Mouse (Mus musculus): ENCODE measurements at regions not wholly inside any gene's neighbourhood (a gene's known extent, or its start where the extent isn't known, plus 50 kb on each side); places are given as distances from the start of the nearest gene placed in this dataset.

- no peaks in the 10 kb centered on the region for H3K36me3 ChIP-seq (ENCODE audit: control insufficient read depth, insufficient read depth, low read length)
- WGBS = 71% methylated on average over 3 of the region's 3 CpGs
- no peak overlapping the region for H3K4me2 ChIP-seq (ENCODE audit: low read depth, low read length)
- H3K27me3 ChIP-seq (replicated peaks; ENCODE audit: control insufficient read depth, insufficient read depth, low read length) = no peaks in the 10 kb centered on the region
- no peak overlapping the region for H3K4me3 ChIP-seq (ENCODE audit: low read length)
- no peak for ATAC-seq
- no peak overlapping the region for H3K9ac ChIP-seq (ENCODE audit: low read depth, low read length)
- no peaks in the 10 kb centered on the region for H3K9me3 ChIP-seq (ENCODE audit: control insufficient read depth, low read length)
- no peak overlapping the region for H3K27ac ChIP-seq (ENCODE audit: low read length)
- no peaks in the 10 kb centered on the region for H3K4me1 ChIP-seq (ENCODE audit: control insufficient read depth, insufficient read depth, low read length)
Observed at GRCm38 (mm10) chr17:54214804-54215203, 84.0 kb downstream of the Slc5a7 start.

DNA sequence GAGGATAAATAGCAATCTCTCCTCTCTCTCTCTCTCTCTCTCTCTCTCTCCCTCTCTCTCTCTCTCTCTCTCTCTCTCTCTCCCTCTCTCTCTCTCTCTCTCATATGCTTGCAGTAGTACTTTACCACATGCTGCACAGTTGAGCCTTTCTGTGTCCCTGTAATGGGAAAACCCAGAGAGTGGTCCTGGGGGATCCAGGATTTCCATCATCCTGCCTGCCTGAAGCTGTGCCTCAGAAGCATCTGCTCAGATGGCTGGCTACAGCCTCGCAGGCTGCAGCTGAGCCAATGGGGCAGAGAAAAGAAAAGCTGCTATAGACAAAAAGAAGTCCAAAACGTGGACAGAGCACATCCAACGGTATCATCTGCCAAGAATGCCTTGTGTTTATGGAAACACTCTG, 97.1 kb downstream of the Slc5a7 start:
- H3K4me3 ChIP-seq (ENCODE audit: low read length) = no peak overlapping the region
- H3K4me2 ChIP-seq (ENCODE audit: low read depth, low read length) = no peak overlapping the region
- no peak for ATAC-seq
- H3K4me1 ChIP-seq (ENCODE audit: control insufficient read depth, insufficient read depth, low read length) = no peaks in the 10 kb centered on the region
- H3K36me3 ChIP-seq (ENCODE audit: control insufficient read depth, insufficient read depth, low read length) = no peaks in the 10 kb centered on the region
- H3K9ac ChIP-seq (ENCODE audit: low read depth, low read length) = no peak overlapping the region
- 51% methylated on average over 3 of the region's 3 CpGs for WGBS
- no peaks in the 10 kb centered on the region for H3K9me3 ChIP-seq (ENCODE audit: control insufficient read depth, low read length)
- H3K27ac ChIP-seq (ENCODE audit: low read length) = no peak overlapping the region
- no peaks in the 10 kb centered on the region for H3K27me3 ChIP-seq (replicated peaks; ENCODE audit: control insufficient read depth, insufficient read depth, low read length)

GRCm38 (mm10) chr17:54192231-54192573, 106.6 kb downstream of the Slc5a7 start:
- ATAC-seq = no peak; the same call in 1 of the 2 replicates
- no peak overlapping the region for H3K27ac ChIP-seq (ENCODE audit: low read length)
- H3K4me1 ChIP-seq (ENCODE audit: control insufficient read depth, insufficient read depth, low read length) = no peaks in the 10 kb centered on the region
- no peaks in the 10 kb centered on the region for H3K36me3 ChIP-seq (ENCODE audit: control insufficient read depth, insufficient read depth, low read length)
- no peak overlapping the region for H3K9ac ChIP-seq (ENCODE audit: low read depth, low read length)
- no peak overlapping the region for H3K4me3 ChIP-seq (ENCODE audit: low read length)
- no peaks in the 10 kb centered on the region for H3K27me3 ChIP-seq (replicated peaks; ENCODE audit: control insufficient read depth, insufficient read depth, low read length)
- no peaks in the 10 kb centered on the region for H3K9me3 ChIP-seq (ENCODE audit: control insufficient read depth, low read length)
- no peak overlapping the region for H3K4me2 ChIP-seq (ENCODE audit: low read depth, low read length)
- 50% methylated on average over 3 of the region's 3 CpGs for WGBS

DNA sequence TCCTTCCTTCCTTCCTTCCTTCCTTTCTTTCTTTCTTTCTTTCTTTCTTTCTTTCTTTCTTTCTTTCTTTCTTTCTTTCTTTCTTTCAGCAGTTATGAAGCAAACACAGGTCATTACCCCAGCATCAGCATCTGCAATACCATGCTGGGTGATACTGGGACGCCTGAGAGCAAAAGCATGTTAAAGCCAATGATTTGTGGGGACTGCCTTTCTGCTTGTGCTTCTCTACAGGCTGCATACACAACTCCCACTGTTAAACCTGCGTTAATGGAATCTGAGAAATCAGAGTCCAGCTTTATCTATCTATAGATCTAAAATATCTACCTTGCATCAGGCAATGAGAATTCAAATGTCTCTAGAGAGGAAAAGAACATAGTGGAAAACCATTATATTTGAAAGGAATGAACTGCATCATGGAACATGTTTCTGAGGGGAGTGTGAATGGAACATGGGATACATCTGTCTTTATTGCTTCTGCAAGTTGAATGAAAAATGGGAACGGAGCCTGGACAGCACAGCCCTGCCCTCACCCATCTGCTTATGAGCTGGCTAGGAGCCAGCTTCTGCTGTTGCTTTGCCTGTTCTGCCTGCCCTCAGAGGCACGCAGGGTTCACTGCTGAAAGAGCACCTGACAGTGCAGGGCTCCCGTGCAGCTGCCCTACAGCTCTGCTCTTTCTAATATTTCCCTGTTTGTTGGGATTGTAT, 107.2 kb downstream of the Slc5a7 start:
- ATAC-seq = peak; percentile 74
- Histone ChIP-seq H3K4me1 (ENCODE audit: control insufficient read depth, insufficient read depth, low read length) (no peaks in the 10 kb centered on the region), H3K36me3 (ENCODE audit: control insufficient read depth, insufficient read depth, low read length) (no peaks in the 10 kb centered on the region), H3K27ac (ENCODE audit: low read length) (no peak overlapping the region), H3K9ac (ENCODE audit: low read depth, low read length) (no peak overlapping the region), H3K27me3 (replicated peaks; ENCODE audit: control insufficient read depth, insufficient read depth, low read length) (no peaks in the 10 kb centered on the region), H3K9me3 (ENCODE audit: control insufficient read depth, low read length) (no peaks in the 10 kb centered on the region), H3K4me2 (ENCODE audit: low read depth, low read length) (no peak overlapping the region), H3K4me3 (ENCODE audit: low read length) (no peak overlapping the region)
- 49% methylated on average over 5 of the region's 5 CpGs for WGBS

DNA sequence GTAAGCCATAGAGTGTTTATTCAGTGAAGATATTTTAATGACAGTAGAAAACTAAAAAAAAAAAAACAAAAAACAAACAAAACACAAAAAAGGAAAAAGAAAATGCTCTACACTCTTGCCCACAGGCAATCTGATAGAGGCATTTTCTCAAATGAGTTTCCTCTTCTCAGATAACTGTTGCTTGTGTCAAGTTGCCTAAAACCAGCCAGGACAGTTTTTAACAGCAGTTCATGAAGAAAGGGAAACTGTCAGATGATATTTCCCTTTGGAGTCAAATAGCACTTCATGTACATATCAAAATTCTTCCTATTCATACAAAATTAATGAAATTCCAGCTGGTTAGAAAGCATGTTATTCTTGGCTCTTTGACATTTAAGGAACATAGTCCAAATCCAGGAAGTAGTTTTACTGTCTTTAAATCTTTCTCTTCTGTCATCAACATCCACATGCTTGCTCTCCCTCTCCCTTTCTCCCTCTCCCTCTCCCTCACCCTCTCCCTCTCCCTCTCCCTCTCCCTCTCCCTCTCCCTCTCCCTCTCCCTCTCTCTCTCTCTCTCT, 109.8 kb downstream of the Slc5a7 start:
- Histone ChIP-seq H3K9me3 (ENCODE audit: control insufficient read depth, low read length) (no peaks in the 10 kb centered on the region), H3K4me3 (ENCODE audit: low read length) (no peak overlapping the region), H3K27me3 (replicated peaks; ENCODE audit: control insufficient read depth, insufficient read depth, low read length) (no peaks in the 10 kb centered on the region), H3K27ac (ENCODE audit: low read length) (no peak overlapping the region), H3K4me2 (ENCODE audit: low read depth, low read length) (no peak overlapping the region), H3K9ac (ENCODE audit: low read depth, low read length) (no peak overlapping the region), H3K4me1 (ENCODE audit: control insufficient read depth, insufficient read depth, low read length) (no peaks in the 10 kb centered on the region), H3K36me3 (ENCODE audit: control insufficient read depth, insufficient read depth, low read length) (no peaks in the 10 kb centered on the region)
- no peak for ATAC-seq

DNA sequence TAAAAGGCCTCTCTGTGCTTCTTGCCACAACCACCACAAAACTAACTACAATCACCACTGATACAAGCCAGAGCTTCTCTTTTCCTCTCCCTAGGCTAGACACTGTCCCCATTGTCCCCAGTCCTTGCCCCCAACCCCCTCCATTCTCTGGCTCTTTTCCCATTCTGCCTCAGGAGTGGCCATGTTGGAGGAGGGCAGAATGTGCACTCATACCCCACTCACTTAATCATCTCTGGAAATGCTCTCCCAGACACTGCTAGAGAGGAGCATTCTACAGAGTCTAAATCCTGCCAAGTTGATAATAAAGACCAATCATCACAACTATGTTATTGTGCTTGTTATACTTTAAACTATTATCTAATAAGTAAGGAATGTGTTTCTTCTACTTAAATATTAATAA, 116.8 kb downstream of the Slc5a7 start:
- Histone ChIP-seq H3K27me3 (replicated peaks; ENCODE audit: control insufficient read depth, insufficient read depth, low read length) (no peaks in the 10 kb centered on the region), H3K4me3 (ENCODE audit: low read length) (no peak overlapping the region), H3K9me3 (ENCODE audit: control insufficient read depth, low read length) (no peaks in the 10 kb centered on the region), H3K4me1 (ENCODE audit: control insufficient read depth, insufficient read depth, low read length) (no peaks in the 10 kb centered on the region), H3K27ac (ENCODE audit: low read length) (no peak overlapping the region), H3K4me2 (ENCODE audit: low read depth, low read length) (no peak overlapping the region), H3K36me3 (ENCODE audit: control insufficient read depth, insufficient read depth, low read length) (no peaks in the 10 kb centered on the region), H3K9ac (ENCODE audit: low read depth, low read length) (no peak overlapping the region)
- peak; percentile 33; the same call in 1 of the 2 replicates for ATAC-seq

GRCm38 (mm10) chr17:54180563-54180962, 118.3 kb downstream of the Slc5a7 start:
- no peak for ATAC-seq
- no peak overlapping the region for H3K9ac ChIP-seq (ENCODE audit: low read depth, low read length)

GRCm38 (mm10) chr17:54170762-54171161, 128.1 kb downstream of the Slc5a7 start:
- no peaks in the 10 kb centered on the region for H3K36me3 ChIP-seq (ENCODE audit: control insufficient read depth, insufficient read depth, low read length)
- WGBS = 51% methylated on average over 1 of the region's 1 CpGs

More at GRCm38 (mm10) chr17:54180563-54180962, 118.3 kb downstream of the Slc5a7 start:
- Histone ChIP-seq H3K9me3 (ENCODE audit: control insufficient read depth, low read length) (no peaks in the 10 kb centered on the region), H3K36me3 (ENCODE audit: control insufficient read depth, insufficient read depth, low read length) (no peaks in the 10 kb centered on the region), H3K4me2 (ENCODE audit: low read depth, low read length) (no peak overlapping the region), H3K27me3 (replicated peaks; ENCODE audit: control insufficient read depth, insufficient read depth, low read length) (no peaks in the 10 kb centered on the region), H3K27ac (ENCODE audit: low read length) (no peak overlapping the region), H3K4me1 (ENCODE audit: control insufficient read depth, insufficient read depth, low read length) (no peaks in the 10 kb centered on the region), H3K4me3 (ENCODE audit: low read length) (no peak overlapping the region)
- 74% methylated on average over 2 of the region's 2 CpGs for WGBS

DNA sequence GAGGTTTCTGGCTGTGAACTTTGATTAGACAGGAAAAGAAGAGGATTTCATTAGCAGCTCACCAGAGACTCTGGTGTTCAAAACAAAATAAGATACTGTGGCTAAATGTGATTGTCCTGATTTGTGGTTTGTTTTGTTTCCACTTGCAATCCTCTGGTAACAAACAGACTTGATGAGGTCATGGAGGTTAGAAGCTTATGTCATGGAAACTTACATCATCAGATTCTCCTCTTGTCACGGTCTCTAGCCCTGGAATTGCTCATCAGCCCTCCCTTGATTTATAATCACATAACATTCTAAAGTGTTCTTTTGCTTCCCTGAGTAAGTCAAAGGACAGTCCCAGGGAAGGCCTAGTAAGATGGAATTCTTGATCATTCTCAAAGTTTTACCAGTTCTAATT, 130.8 kb downstream of the Slc5a7 start:
- 52% methylated on average over 1 of the region's 1 CpGs for WGBS
- Histone ChIP-seq H3K27me3 (replicated peaks; ENCODE audit: control insufficient read depth, insufficient read depth, low read length) (no peaks in the 10 kb centered on the region), H3K4me2 (ENCODE audit: low read depth, low read length) (no peak overlapping the region), H3K4me3 (ENCODE audit: low read length) (no peak overlapping the region), H3K27ac (ENCODE audit: low read length) (no peak overlapping the region), H3K9ac (ENCODE audit: low read depth, low read length) (no peak overlapping the region), H3K9me3 (ENCODE audit: control insufficient read depth, low read length) (no peaks in the 10 kb centered on the region), H3K4me1 (ENCODE audit: control insufficient read depth, insufficient read depth, low read length) (no peaks in the 10 kb centered on the region), H3K36me3 (ENCODE audit: control insufficient read depth, insufficient read depth, low read length) (no peaks in the 10 kb centered on the region)
- ATAC-seq = no peak

More at GRCm38 (mm10) chr17:54170762-54171161, 128.1 kb downstream of the Slc5a7 start:
- no peaks in the 10 kb centered on the region for H3K27me3 ChIP-seq (replicated peaks; ENCODE audit: control insufficient read depth, insufficient read depth, low read length)
- H3K4me2 ChIP-seq (ENCODE audit: low read depth, low read length) = no peak overlapping the region
- no peaks in the 10 kb centered on the region for H3K9me3 ChIP-seq (ENCODE audit: control insufficient read depth, low read length)
- no peak overlapping the region for H3K27ac ChIP-seq (ENCODE audit: low read length)
- H3K4me1 ChIP-seq (ENCODE audit: control insufficient read depth, insufficient read depth, low read length) = no peaks in the 10 kb centered on the region
- no peak overlapping the region for H3K9ac ChIP-seq (ENCODE audit: low read depth, low read length)
- no peak overlapping the region for H3K4me3 ChIP-seq (ENCODE audit: low read length)
- no peak for ATAC-seq

- H3K4me3 ChIP-seq (ENCODE audit: low read length) = no peak overlapping the region
- H3K27me3 ChIP-seq (replicated peaks; ENCODE audit: control insufficient read depth, insufficient read depth, low read length) = no peaks in the 10 kb centered on the region
- H3K4me2 ChIP-seq (ENCODE audit: low read depth, low read length) = no peak overlapping the region
- no peaks in the 10 kb centered on the region for H3K9me3 ChIP-seq (ENCODE audit: control insufficient read depth, low read length)
- no peak for ATAC-seq
- 70% methylated on average over 2 of the region's 2 CpGs for WGBS
- no peak overlapping the region for H3K27ac ChIP-seq (ENCODE audit: low read length)
- no peaks in the 10 kb centered on the region for H3K4me1 ChIP-seq (ENCODE audit: control insufficient read depth, insufficient read depth, low read length)
- H3K36me3 ChIP-seq (ENCODE audit: control insufficient read depth, insufficient read depth, low read length) = no peaks in the 10 kb centered on the region
- H3K9ac ChIP-seq (ENCODE audit: low read depth, low read length) = no peak overlapping the region
Observed at GRCm38 (mm10) chr17:54162383-54162782, 136.5 kb downstream of the Slc5a7 start.

All from intestine, embryonic 16.5 days (tissue).